Mouse (Mus musculus): ENCODE data around the gene Gm11172. TPM values are rescaled to one million over a fixed set of nuclear protein-coding genes. Genes with fewer than 3 reads are reported as not detected.

Gm11172 gene
- polyA plus RNA-seq, 1 experiment = not detected

GRCm38 (mm10) chr16:10805789-10806527, 6.8 kb upstream of the Gm11172 start, which contains the start of gene Prm1:
Prm1 (minus strand) TSS chr16:10805839.
- Histone ChIP-seq H3K27me3 (ENCODE audit: control insufficient read depth, insufficient read depth, low read length) (no peaks in the 10 kb centered on the region), H3K4me3 (replicated peaks; ENCODE audit: insufficient read depth, low read depth, low read length) (no peak within 1 kb of the TSS), H3K4me1 (ENCODE audit: control insufficient read depth, insufficient read depth, low read length) (peaks cover 3% of the 10 kb centered on the region), H3K27ac (ENCODE audit: insufficient read depth, low read length) (no peak within 1 kb of the TSS)
- DNase-seq = no peak
- WGBS = 84% methylated on average over 10 of the region's 10 CpGs
- TF ChIP-seq POLR2A (IDR thresholded peaks at IDR 0.05; ENCODE audit: borderline replicate concordance, insufficient read depth, low read length) (no peak), CTCF (IDR thresholded peaks at IDR 0.05; ENCODE audit: borderline replicate concordance, insufficient read depth, low read depth, low read length) (no peak)

DNA sequence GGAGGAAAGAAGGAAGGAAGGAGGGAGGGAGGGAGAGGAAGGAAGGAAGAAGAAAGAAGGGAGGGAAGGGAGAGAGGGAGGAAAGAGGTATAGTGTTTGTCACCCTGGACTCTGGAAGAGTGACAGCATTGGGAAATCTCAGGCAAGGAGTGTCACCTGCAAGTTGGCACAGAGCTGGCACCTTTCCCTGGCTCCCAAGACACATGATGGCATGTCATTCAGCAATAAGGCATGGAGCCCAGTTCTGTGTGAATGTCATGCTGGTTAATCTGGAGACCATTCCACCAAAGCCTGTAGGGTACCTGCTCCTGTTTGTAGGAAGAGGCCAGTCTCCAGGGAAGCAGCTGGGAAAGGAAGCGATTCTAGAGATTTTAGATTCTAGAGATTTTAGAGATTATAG, 2.3 kb upstream of the Gm11172 start:
- DNase-seq = peak; percentile 28 to 62
- no peak for TF ChIP-seq CTCF (IDR thresholded peaks at IDR 0.05; ENCODE audit: borderline replicate concordance, insufficient read depth, low read depth, low read length)
- no peak for TF ChIP-seq POLR2A (IDR thresholded peaks at IDR 0.05; ENCODE audit: borderline replicate concordance, insufficient read depth, low read length)
- no peak overlapping the region for H3K27ac ChIP-seq (ENCODE audit: insufficient read depth, low read length)
- no peaks in the 10 kb centered on the region for H3K27me3 ChIP-seq (ENCODE audit: control insufficient read depth, insufficient read depth, low read length)
- peaks cover 8% of the 10 kb centered on the region for H3K4me1 ChIP-seq (ENCODE audit: control insufficient read depth, insufficient read depth, low read length)
- 19% methylated on average over 1 of the region's 1 CpGs for WGBS
- no peak overlapping the region for H3K4me3 ChIP-seq (replicated peaks; ENCODE audit: insufficient read depth, low read depth, low read length)

DNA sequence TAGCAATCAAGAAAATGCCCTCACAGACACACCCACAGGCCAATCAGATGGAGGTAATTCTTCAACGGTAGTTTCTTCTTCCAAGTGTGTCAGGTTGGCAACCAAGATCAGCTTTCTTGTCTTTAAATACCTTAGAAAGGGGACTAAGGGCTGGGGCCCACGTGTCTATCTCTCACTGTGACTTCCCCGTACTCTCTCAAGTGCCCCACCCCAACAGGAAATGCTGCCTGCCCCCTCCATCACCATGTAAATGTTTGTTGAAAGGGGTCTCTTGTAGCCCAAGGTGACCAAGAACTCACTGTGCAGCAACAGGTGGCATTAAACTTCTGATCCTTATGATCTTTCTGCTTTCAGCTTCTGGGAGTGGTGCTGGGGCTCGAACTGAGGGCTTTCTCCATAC, 1.0 kb downstream of the Gm11172 start:
- WGBS = 79% methylated on average over 4 of the region's 4 CpGs
- TF ChIP-seq POLR2A (IDR thresholded peaks at IDR 0.05; ENCODE audit: borderline replicate concordance, insufficient read depth, low read length) (no peak), CTCF (IDR thresholded peaks at IDR 0.05; ENCODE audit: borderline replicate concordance, insufficient read depth, low read depth, low read length) (no peak)

GRCm38 (mm10) chr16:10814864-10815263, 2.1 kb downstream of the Gm11172 start:
- 100% methylated on average over 4 of the region's 4 CpGs for WGBS
- no peak overlapping the region for H3K4me3 ChIP-seq (replicated peaks; ENCODE audit: insufficient read depth, low read depth, low read length)
- no peak for TF ChIP-seq POLR2A (IDR thresholded peaks at IDR 0.05; ENCODE audit: borderline replicate concordance, insufficient read depth, low read length)
- TF ChIP-seq CTCF (IDR thresholded peaks at IDR 0.05; ENCODE audit: borderline replicate concordance, insufficient read depth, low read depth, low read length) = no peak
- no peak for DNase-seq
- H3K4me1 ChIP-seq (ENCODE audit: control insufficient read depth, insufficient read depth, low read length) = peaks cover 8% of the 10 kb centered on the region
- H3K27ac ChIP-seq (ENCODE audit: insufficient read depth, low read length) = no peak overlapping the region
- H3K27me3 ChIP-seq (ENCODE audit: control insufficient read depth, insufficient read depth, low read length) = no peaks in the 10 kb centered on the region

More for the DNA sequence above, 1.0 kb downstream of the Gm11172 start:
- no peaks in the 10 kb centered on the region for H3K27me3 ChIP-seq (ENCODE audit: control insufficient read depth, insufficient read depth, low read length)
- H3K4me1 ChIP-seq (ENCODE audit: control insufficient read depth, insufficient read depth, low read length) = peaks cover 8% of the 10 kb centered on the region
- no peak for DNase-seq
- no peak overlapping the region for H3K27ac ChIP-seq (ENCODE audit: insufficient read depth, low read length)
- H3K4me3 ChIP-seq (replicated peaks; ENCODE audit: insufficient read depth, low read depth, low read length) = no peak overlapping the region

DNA sequence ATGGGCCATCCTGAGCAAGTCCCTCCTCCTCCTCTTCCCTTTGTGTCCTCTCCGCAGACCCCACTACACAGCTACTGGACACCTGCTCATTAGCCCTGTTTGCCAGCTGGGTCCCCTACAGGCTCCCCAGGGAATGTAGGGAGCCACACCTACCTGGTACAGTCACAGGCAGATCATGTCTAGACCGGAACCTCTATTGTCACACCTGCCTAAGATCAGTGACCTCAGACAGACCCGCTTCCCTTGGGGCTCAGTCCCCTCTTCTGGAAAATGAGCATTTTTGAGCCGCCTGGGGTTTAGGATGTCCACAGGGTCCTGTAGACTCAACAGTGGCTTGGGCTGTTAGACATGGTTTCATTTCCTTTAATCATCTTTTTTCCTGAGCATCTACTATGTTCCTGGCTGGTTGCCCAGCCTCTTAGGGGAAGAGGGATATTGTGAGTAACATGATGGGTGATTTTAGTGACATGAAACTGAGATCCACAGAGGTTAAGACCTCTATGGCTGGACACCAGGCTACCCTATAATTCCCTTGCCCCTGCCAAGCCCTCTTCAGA, 5.9 kb downstream of the Gm11172 start:
- no peak for TF ChIP-seq CTCF (IDR thresholded peaks at IDR 0.05; ENCODE audit: borderline replicate concordance, insufficient read depth, low read depth, low read length)
- no peak for TF ChIP-seq POLR2A (IDR thresholded peaks at IDR 0.05; ENCODE audit: borderline replicate concordance, insufficient read depth, low read length)

GRCm38 (mm10) chr16:10819966-10820365, 7.3 kb downstream of the Gm11172 start:
- no peak overlapping the region for H3K27ac ChIP-seq (ENCODE audit: insufficient read depth, low read length)
- no peak overlapping the region for H3K4me3 ChIP-seq (replicated peaks; ENCODE audit: insufficient read depth, low read depth, low read length)
- no peaks in the 10 kb centered on the region for H3K27me3 ChIP-seq (ENCODE audit: control insufficient read depth, insufficient read depth, low read length)
- H3K4me1 ChIP-seq (ENCODE audit: control insufficient read depth, insufficient read depth, low read length) = no peaks in the 10 kb centered on the region
- WGBS = 81% methylated on average over 3 of the region's 3 CpGs
- DNase-seq = no peak
- no peak for TF ChIP-seq POLR2A (IDR thresholded peaks at IDR 0.05; ENCODE audit: borderline replicate concordance, insufficient read depth, low read length)
- TF ChIP-seq CTCF (IDR thresholded peaks at IDR 0.05; ENCODE audit: borderline replicate concordance, insufficient read depth, low read depth, low read length) = no peak

More for the DNA sequence above, 5.9 kb downstream of the Gm11172 start:
- Histone ChIP-seq H3K4me1 (ENCODE audit: control insufficient read depth, insufficient read depth, low read length) (no peaks in the 10 kb centered on the region), H3K27ac (ENCODE audit: insufficient read depth, low read length) (no peak overlapping the region), H3K27me3 (ENCODE audit: control insufficient read depth, insufficient read depth, low read length) (no peaks in the 10 kb centered on the region), H3K4me3 (replicated peaks; ENCODE audit: insufficient read depth, low read depth, low read length) (no peak overlapping the region)
- 79% methylated on average over 4 of the region's 4 CpGs for WGBS
- DNase-seq = no peak

DNA sequence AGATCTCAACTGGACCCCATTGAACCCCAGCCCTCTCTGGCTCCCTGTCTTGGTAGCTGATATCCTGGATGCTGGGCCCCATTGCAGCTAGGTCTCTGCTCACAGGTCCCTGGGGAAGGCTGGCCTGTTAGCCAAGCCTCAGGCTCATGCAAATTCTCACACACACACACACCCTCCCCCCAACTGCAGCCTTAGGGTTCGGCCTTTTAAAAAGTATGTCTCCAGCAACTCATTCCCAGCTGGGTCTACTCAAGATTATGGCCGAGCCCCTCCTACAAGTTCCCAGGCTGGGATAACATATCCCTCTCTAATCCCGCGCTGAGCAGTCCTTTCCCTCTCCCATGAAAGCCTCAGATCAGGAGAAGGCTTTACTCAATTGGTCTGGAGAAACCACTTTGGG, 8.7 kb downstream of the Gm11172 start:
- WGBS = 81% methylated on average over 4 of the region's 4 CpGs
- DNase-seq = no peak
- H3K27ac ChIP-seq (ENCODE audit: insufficient read depth, low read length) = no peak overlapping the region
- no peak for TF ChIP-seq CTCF (IDR thresholded peaks at IDR 0.05; ENCODE audit: borderline replicate concordance, insufficient read depth, low read depth, low read length)
- TF ChIP-seq POLR2A (IDR thresholded peaks at IDR 0.05; ENCODE audit: borderline replicate concordance, insufficient read depth, low read length) = no peak
- no peaks in the 10 kb centered on the region for H3K27me3 ChIP-seq (ENCODE audit: control insufficient read depth, insufficient read depth, low read length)
- no peak overlapping the region for H3K4me3 ChIP-seq (replicated peaks; ENCODE audit: insufficient read depth, low read depth, low read length)
- H3K4me1 ChIP-seq (ENCODE audit: control insufficient read depth, insufficient read depth, low read length) = no peaks in the 10 kb centered on the region

DNA sequence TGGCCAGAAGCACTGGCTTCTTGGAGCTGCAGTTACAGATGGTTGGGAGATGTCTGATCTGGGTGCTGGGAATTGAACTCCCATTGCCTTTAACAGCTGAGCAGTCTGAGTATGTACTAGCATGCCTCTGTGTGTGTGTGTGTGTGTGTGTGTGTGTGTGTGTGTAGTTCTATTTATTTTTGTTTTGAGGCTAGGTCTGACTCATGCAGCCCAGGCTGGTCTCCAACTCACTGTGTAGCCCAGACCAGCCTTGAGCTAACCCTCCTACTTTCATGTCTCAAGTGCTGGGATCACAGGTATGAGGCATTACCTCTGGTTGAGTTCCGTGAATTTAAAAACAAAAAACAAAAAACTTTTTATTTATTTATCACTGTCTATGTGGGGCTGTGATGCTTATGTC, 11.8 kb downstream of the Gm11172 start:
- Histone ChIP-seq H3K4me1 (ENCODE audit: control insufficient read depth, insufficient read depth, low read length) (no peaks in the 10 kb centered on the region), H3K4me3 (replicated peaks; ENCODE audit: insufficient read depth, low read depth, low read length) (no peak overlapping the region), H3K27ac (ENCODE audit: insufficient read depth, low read length) (no peak overlapping the region), H3K27me3 (ENCODE audit: control insufficient read depth, insufficient read depth, low read length) (no peaks in the 10 kb centered on the region)
- WGBS = 92% methylated on average over 1 of the region's 1 CpGs
- no peak for DNase-seq
- TF ChIP-seq POLR2A (IDR thresholded peaks at IDR 0.05; ENCODE audit: borderline replicate concordance, insufficient read depth, low read length) = no peak
- no peak for TF ChIP-seq CTCF (IDR thresholded peaks at IDR 0.05; ENCODE audit: borderline replicate concordance, insufficient read depth, low read depth, low read length)

Measured in cerebellum, adult 2 months (tissue).